In genomic region chr3:84848798-84849197, GRCm38 (mm10) we compare ENCODE assay signal across 12 mouse cellular contexts. TPM values are rescaled to one million over a fixed set of nuclear protein-coding genes. Genes with fewer than 3 reads are reported as not detected.
A peak's percentile ranks its signal among the peaks of the same experiment; 100 is the strongest.
DNase-seq lines count a peak whose midpoint lies in the region; ATAC-seq and TF ChIP-seq lines count a peak whose summit lies in the region.
"Had no signal": no experiment of that assay in that cellular context is flagged by ENCODE, and none has a peak within 500 bp of the region (broad histone marks: within the 10 kb centered on the region; RNA-seq: fewer than 3 reads in every experiment).

No protein-coding gene starts in this region.

- no peaks in the 10 kb centered on the region for H3K36me3 ChIP-seq in heart, embryonic 14.5 days (ENCODE audit: control insufficient read depth, insufficient read depth, low read length)
- no peaks in the 10 kb centered on the region for H3K36me3 ChIP-seq in heart, embryonic 15.5 days
- H3K36me3 ChIP-seq in lung, postnatal 0 days (ENCODE audit: insufficient read depth, low read length): no peaks in the 10 kb centered on the region

- intact Hi-C loops in heart, postnatal 36 days (cut with DNase I): no loop called here

- 0 out of 4 replicates have a peak overlapping the region, but pooled peaks have one; percentile 1 to 19 for H3K27ac ChIP-seq in heart, embryonic 14.5 days (replicated peaks in 1 of 2; ENCODE audit: control insufficient read depth in 1 of 2, insufficient read depth in 1 of 2, low read depth in 2 of 2, low read length in 2 of 2)
- no peak overlapping the region for H3K27ac ChIP-seq in heart, embryonic 15.5 days
- no peak overlapping the region for H3K27ac ChIP-seq in lung, postnatal 0 days (ENCODE audit: low read length)

- no peak overlapping the region for H3K9ac ChIP-seq in heart, embryonic 14.5 days (ENCODE audit: low read length)
- H3K9ac ChIP-seq in heart, embryonic 15.5 days: no peak overlapping the region
- no peak overlapping the region for H3K9ac ChIP-seq in lung, postnatal 0 days (replicated peaks; ENCODE audit: low read depth)

- 66% methylated on average over 4 of the region's 4 CpGs for WGBS in heart, embryonic 14.5 days
- WGBS in heart, embryonic 15.5 days: 64% methylated on average over 4 of the region's 4 CpGs
- 54% methylated on average over 4 of the region's 4 CpGs for WGBS in lung, postnatal 0 days

- peaks cover 10 to 29% of the 10 kb centered on the region in 2 experiments for H3K4me1 ChIP-seq in heart, embryonic 14.5 days (ENCODE audit: control insufficient read depth in 2 of 2, insufficient read depth in 2 of 2, low read length in 2 of 2)
- H3K4me1 ChIP-seq in heart, embryonic 15.5 days (replicated peaks): peaks cover 31% of the 10 kb centered on the region
- peaks cover 5% of the 10 kb centered on the region; the same call in 1 of the 2 replicates for H3K4me1 ChIP-seq in lung, postnatal 0 days (ENCODE audit: insufficient read depth, low read depth, low read length)

- TF ChIP-seq CTCF in lung, postnatal 0 days (IDR thresholded peaks at IDR 0.05): peak; percentile 15; the same call in 1 of the 2 replicates

- no peak overlapping the region for H3K4me3 ChIP-seq in heart, embryonic 14.5 days (ENCODE audit: control insufficient read depth in 1 of 2, insufficient read depth in 1 of 2, low read depth in 1 of 2, low read length in 2 of 2)
- H3K4me3 ChIP-seq in heart, embryonic 15.5 days: no peak overlapping the region
- H3K4me3 ChIP-seq in lung, postnatal 0 days (ENCODE audit: low read depth, low read length): no peak overlapping the region

- no peaks in the 10 kb centered on the region for H3K27me3 ChIP-seq in heart, embryonic 14.5 days (ENCODE audit: control insufficient read depth, insufficient read depth, low read length)
- no peaks in the 10 kb centered on the region for H3K27me3 ChIP-seq in heart, embryonic 15.5 days
- no peaks in the 10 kb centered on the region for H3K27me3 ChIP-seq in lung, postnatal 0 days (replicated peaks; ENCODE audit: insufficient read depth, low read length)

- no peaks in the 10 kb centered on the region for H3K9me3 ChIP-seq in heart, embryonic 14.5 days (ENCODE audit: control insufficient read depth, low read length)
- no peaks in the 10 kb centered on the region for H3K9me3 ChIP-seq in heart, embryonic 15.5 days (replicated peaks)
- H3K9me3 ChIP-seq in lung, postnatal 0 days (ENCODE audit: low read length): no peaks in the 10 kb centered on the region

- peak; percentile 88 for TF ChIP-seq EP300 in lung, postnatal 0 days (IDR thresholded peaks at IDR 0.05)

- no peak for DNase-seq in heart, postnatal 36 days
- peak; percentile 72 for DNase-seq in lung, postnatal 0 days (ENCODE audit: low spot score)
- DNase-seq in thymus, postnatal 14 days: peak; percentile 60
- DNase-seq in cerebellum, adult 9-11 months: no peak
- no peak for DNase-seq in layer of hippocampus, adult 18-20 months (ENCODE audit: low spot score in 2 of 2)
- DNase-seq in right cerebral cortex, postnatal 36 days (ENCODE audit: low spot score in 2 of 2): no peak
- DNase-seq: midbrain, embryonic 14.5 days; retina, postnatal 1 day had no signal

- ATAC-seq in heart, embryonic 14.5 days (ENCODE audit: insufficient number of reproducible peaks, insufficient read depth, low FRiP score, low read depth): no peak; the same call in 1 of the 2 replicates
- ATAC-seq in heart, embryonic 15.5 days (replicated peaks; ENCODE audit: insufficient number of reproducible peaks, insufficient read depth, low FRiP score, low read depth): 0 out of 2 replicates have a peak, but pooled peaks have one; percentile 47
- ATAC-seq in lung, postnatal 0 days: peak; percentile 83
- ATAC-seq: forebrain, embryonic 16.5 days; hindbrain, embryonic 16.5 days had no signal

- no peak overlapping the region for H3K4me2 ChIP-seq in heart, embryonic 14.5 days (ENCODE audit: low read length)
- no peak overlapping the region for H3K4me2 ChIP-seq in heart, embryonic 15.5 days
- H3K4me2 ChIP-seq in lung, postnatal 0 days (replicated peaks; ENCODE audit: low read depth, low read length): no peak overlapping the region

RNA-seq across cellular contexts. Expression of gene Fbxw7, which starts 33.7 kb away (rescaled TPM):
- polyA plus RNA-seq in heart, embryonic 14.5 days (2014; fragmentation: Nextera tagmentation; extraction: Ambion mirVana): 8.2 and 8.9 TPM in 2 replicates
- 10 to 100 TPM; 35.3 to 45.3 TPM for total RNA-seq in heart, postnatal 36 days (2021)
- 8.1 and 9.8 TPM in 2 replicates for polyA plus RNA-seq in heart, embryonic 15.5 days (2015; fragmentation: Nextera tagmentation; extraction: Ambion mirVana)
- 8.2 and 8.6 TPM in 2 replicates for polyA plus RNA-seq in lung, postnatal 0 days (2015; fragmentation: Nextera tagmentation; extraction: Ambion mirVana)
- total RNA-seq in layer of hippocampus, adult 18-20 months (2021): 100 to 1,000 TPM; 155 to 157 TPM

Comparison
In these comparisons a context has a peak if more than half of its experiments do, and no peak if none do; other contexts are left out.
1. H3K27ac ChIP-seq: peak in heart, embryonic 14.5 days (2 of 2); none in heart, embryonic 15.5 days (single experiment) and lung, postnatal 0 days (single experiment).
2. DNase-seq: peak in lung, postnatal 0 days (single experiment) and thymus, postnatal 14 days (single experiment); none in heart, postnatal 36 days (0 of 2), cerebellum, adult 9-11 months (single experiment), layer of hippocampus, adult 18-20 months (0 of 2) and right cerebral cortex, postnatal 36 days (0 of 2).